Mouse (Mus musculus) mammary gland, adult 2 months (tissue): ENCODE measurements around the gene Lamp2. TPM values are rescaled to one million over a fixed set of nuclear protein-coding genes. Genes with fewer than 3 reads are reported as not detected.

Source experiments
- polyA plus RNA-seq: library from polyadenylated mRNA; depleted of rRNA; stranded (reverse); fragments of >200 nt; gene quantifications from 2 replicates; pipeline ENCODE4 v1.2.3, GENCODE M21; 2012; ENCODE audit warnings: low replicate concordance; rRNA removed

Lamp2 gene
- 45.0 and 116 TPM in 2 replicates for polyA plus RNA-seq

DNA sequence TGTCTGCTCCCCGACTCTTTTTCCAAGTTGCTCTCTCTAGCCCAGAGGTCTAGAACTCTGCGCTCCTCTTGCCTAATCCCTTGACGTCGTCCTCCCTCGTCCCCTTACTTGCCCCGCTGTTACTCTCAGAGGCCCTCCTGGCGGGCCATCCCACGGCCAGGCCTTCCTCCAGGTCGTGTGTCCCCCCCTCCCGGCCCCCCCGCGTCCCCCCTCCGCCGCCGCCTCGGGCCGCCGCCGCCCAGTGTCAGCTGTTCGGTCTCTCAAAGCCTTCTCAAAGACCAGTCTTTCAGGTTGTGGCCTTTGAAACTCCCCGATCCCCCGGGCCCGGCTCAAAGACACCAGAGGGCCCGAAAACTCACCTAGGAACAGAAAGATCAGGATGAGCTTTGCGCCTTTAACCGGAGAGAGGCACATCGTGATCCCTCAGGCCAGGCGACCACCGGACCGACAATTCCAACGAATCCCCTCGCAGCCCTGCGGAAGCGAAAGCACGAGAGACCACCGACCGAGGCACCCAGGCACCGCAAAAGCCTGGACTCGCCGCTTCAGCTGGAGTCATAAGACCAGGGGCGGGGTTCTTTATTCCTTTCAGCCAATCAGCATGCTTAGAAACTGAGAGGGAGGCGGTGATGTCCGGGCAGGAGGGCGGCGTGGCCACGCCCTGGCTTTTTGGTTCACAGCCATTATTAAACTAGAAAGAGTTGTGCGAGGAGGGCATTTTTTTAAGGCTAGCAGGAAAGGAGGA, at the start of gene Lamp2:
Lamp2 (minus strand) TSS at position 565 of the 745 bp plus-strand sequence.

Other genes starting within 250 kb of the Lamp2 start
- 0.92 and 1.3 TPM in 2 replicates for gene Tmem255a, start 204.0 kb downstream of the Lamp2 start, polyA plus RNA-seq
- 0.37 TPM in 1 of 2 replicates, not detected in the other for gene Atp1b4, start 140.3 kb downstream of the Lamp2 start, polyA plus RNA-seq
- 4.7 and 6.6 TPM in 2 replicates for gene Cul4b, start 119.7 kb upstream of the Lamp2 start, polyA plus RNA-seq
- 4.0 and 21.1 TPM in 2 replicates for gene Mcts1, start 144.1 kb upstream of the Lamp2 start, polyA plus RNA-seq
- gene C1galt1c1, start 178.6 kb upstream of the Lamp2 start, polyA plus RNA-seq = 2.2 and 6.9 TPM in 2 replicates